Mouse (Mus musculus) MEL-GATA-1-ER (cell line): Measurements from ENCODE around the gene Dnah11.

Experiments
- DNase-seq: peaks from one replicate; pipeline ENCODE4 v3.0.0-alpha.2; 2012; ENCODE audit warnings: low read depth; ENCODE audit errors: extremely low read depth

The Dnah11 gene

DNA sequence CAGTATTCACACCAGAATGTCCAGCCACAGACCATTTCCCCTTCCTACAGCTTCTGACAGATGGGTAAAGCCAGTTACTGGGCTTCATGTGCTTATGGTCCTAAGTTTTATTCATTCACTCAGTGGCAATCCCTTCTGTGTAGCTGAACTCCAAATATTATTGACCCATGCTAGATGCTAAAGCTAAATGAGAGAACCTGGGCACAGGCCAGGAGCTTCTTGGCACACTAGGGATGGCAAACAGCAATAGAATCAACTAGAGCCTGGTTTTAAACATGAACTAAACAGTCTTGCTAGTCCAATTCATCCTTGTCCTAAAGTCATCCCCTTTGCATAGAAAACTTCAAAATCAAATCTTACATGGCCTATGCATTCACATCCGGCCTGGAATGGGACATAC is 113.6 kb downstream of the Dnah11 start:
- no peak for DNase-seq

DNA sequence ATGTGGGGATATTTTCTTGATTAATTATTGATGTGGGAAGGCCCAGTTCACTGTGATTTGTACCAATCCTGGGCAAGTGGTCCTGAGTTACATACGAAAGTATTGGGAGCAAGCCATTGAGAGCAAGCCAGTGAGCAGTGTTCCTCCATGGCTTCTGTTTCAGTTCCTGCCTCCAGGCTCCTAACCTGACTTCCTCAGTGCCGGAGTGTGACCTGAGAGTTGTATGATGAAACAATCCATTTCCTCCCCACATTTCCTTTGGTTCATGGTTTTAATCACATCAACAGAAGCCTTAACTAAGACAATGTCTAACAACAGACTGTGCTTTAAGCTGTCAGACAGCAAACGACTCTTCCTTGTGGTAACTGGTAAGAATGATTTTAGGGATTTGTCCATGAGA is 114.0 kb downstream of the Dnah11 start:
- no peak for DNase-seq

DNA sequence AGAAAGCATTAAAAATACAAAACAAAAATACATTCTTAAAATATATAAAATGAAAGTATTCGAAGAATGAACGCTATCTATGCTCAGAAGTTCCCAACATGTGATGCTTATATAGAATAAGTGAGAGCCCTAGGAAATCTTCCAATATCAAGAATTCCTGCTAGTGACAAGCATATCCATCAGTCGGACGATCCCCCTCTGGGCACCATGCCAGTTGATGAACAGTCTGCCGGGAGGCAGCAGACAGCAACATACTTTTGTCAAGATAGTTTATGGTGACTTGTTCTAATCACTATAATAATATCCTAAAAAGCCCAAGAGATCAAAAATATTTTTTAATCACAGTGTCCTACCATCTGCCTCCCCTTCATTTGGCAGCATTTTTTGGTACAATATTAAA is 114.7 kb downstream of the Dnah11 start:
- no peak for DNase-seq

GRCm38 (mm10) chr12:118080441-118080840 is 118.4 kb downstream of the Dnah11 start:
- DNase-seq = no peak

- DNase-seq = no peak
Observed at GRCm38 (mm10) chr12:118078434-118078989, 120.3 kb downstream of the Dnah11 start.

- no peak for DNase-seq
Observed at GRCm38 (mm10) chr12:118076802-118077201, 122.0 kb downstream of the Dnah11 start.

- no peak for DNase-seq
Observed at GRCm38 (mm10) chr12:118072181-118072872, 126.5 kb downstream of the Dnah11 start.

- DNase-seq = no peak
Observed at GRCm38 (mm10) chr12:118071667-118072066, 127.2 kb downstream of the Dnah11 start.

GRCm38 (mm10) chr12:118068785-118069184 is 130.1 kb downstream of the Dnah11 start:
- DNase-seq = no peak

GRCm38 (mm10) chr12:118062343-118062742 is 136.5 kb downstream of the Dnah11 start:
- no peak for DNase-seq

DNA sequence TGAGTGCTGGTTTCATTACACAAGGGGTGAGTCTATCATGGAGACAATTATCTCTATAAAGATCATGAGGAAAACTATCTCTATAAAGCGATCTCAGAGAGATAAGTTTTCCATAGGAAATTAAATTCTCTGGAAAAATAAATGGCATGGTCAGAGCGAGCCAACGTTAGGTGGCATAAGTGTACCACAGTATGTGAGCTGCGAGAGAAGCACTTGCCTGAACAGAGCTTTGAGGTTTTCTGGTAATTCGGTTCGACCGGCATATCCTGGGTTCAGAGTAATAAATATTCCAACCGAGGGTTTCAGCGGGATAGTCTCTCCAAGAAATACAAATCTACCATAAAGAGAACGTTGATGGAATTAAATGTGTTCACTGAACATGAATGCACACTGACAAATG is 142.0 kb downstream of the Dnah11 start:
- DNase-seq = no peak

DNA sequence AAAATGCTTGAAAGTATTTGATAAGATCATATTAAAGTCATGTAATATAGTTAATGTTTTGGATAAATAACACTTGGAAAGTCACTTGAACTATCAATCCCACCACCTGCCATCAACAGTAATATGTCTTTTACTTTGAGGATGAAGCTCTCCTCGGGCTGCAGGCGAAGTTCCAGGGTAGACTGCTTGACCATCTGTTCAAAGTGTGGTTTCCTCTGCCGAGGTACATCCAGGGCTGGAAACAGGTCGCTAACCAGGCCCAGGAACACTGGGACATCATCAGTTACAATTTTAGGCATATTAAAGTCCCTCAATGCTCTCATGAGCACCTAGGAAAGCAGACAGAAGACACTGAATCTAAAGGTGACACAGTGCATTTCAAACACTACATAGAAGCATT is 153.5 kb downstream of the Dnah11 start:
- no peak for DNase-seq

DNA sequence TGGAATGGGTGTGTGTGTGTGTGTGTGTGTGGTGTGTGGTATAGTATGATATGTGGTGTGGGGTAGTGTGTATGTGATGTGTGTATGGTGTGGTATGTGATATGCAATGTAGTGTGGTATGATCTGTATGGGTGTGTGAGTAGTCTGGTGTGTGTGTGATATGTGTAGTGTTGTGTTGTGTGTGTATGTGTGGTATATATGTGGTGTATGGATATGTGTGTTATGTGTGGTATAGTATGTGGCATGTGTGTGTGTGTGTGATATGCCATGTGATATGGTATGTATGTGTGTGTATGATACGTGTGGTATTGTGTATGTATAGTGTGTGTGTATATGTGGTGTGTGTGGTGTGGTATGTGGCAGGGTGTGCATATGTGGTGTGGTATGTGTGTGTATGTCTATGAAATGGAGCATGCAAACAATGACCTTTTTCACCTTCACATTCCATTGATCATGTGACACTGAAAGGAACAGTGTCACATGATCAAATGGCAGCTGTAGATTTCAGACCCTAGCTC is 155.7 kb downstream of the Dnah11 start:
- DNase-seq = no peak

GRCm38 (mm10) chr12:118042196-118042595 is 156.6 kb downstream of the Dnah11 start:
- DNase-seq = no peak

DNA sequence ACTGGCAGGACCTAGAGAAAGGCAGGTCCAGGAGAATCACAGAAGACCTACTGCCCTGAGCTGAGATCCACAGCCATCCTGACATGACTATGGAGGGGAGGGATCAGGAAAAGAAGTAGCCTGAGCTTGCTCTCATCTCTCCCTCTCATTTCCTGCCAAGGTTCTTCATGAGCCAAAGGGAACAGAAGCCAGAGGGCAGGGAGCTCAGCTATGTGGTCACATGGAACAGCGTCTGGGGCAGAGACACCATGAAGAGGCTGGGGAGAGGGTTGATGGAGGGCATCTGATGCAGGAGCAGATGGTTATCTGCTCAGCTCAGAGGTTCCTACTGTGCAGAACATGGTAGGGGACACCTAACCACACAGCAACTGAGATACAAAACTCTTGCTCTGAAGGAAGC is 163.9 kb downstream of the Dnah11 start:
- DNase-seq = no peak

GRCm38 (mm10) chr12:118025771-118026170 is 173.1 kb downstream of the Dnah11 start:
- DNase-seq = no peak

- no peak for DNase-seq
Observed at GRCm38 (mm10) chr12:118018936-118019335, 179.9 kb downstream of the Dnah11 start.

- DNase-seq = no peak
Observed at GRCm38 (mm10) chr12:118013872-118014271, 185.0 kb downstream of the Dnah11 start.

- DNase-seq = no peak
Observed at GRCm38 (mm10) chr12:118011921-118012320, 186.9 kb downstream of the Dnah11 start.

DNA sequence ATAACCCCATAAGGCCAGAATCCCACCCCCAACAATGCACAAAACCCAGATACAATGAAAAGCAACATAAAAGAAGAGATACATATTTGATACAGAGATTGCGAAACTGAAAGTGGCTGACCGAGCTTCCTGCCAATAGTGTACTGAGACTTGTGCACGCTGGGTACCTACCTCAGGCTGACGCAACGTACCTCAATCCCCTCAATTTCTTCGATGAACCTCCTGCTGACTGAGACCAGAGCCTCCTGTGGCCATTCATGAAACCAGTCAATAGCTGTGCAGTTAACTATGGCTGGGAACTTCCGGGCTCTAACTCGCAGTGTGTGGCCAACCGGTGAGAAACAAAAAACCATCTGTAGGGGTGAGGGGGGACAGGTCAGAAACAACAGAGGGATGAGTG is 203.9 kb downstream of the Dnah11 start:
- no peak for DNase-seq

DNA sequence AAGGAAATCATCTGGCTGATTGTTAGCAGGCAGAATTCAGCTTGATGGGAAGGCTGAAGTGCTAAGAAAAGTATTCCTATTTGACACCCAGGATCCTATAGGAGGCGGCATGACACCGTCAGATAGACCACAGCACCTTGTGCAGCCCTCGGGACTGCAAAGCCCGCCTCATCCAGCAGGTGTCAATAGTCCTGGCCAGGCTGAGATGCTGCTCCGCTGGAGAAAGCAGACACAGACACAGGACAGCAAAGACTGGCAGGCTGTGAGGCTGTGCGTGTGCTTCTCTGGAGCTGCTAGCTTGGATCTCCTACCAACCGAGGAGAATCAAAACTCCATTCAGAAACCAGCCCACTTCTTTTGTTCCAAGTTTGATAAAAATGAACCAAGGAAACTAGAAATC is 205.3 kb downstream of the Dnah11 start:
- no peak for DNase-seq

DNA sequence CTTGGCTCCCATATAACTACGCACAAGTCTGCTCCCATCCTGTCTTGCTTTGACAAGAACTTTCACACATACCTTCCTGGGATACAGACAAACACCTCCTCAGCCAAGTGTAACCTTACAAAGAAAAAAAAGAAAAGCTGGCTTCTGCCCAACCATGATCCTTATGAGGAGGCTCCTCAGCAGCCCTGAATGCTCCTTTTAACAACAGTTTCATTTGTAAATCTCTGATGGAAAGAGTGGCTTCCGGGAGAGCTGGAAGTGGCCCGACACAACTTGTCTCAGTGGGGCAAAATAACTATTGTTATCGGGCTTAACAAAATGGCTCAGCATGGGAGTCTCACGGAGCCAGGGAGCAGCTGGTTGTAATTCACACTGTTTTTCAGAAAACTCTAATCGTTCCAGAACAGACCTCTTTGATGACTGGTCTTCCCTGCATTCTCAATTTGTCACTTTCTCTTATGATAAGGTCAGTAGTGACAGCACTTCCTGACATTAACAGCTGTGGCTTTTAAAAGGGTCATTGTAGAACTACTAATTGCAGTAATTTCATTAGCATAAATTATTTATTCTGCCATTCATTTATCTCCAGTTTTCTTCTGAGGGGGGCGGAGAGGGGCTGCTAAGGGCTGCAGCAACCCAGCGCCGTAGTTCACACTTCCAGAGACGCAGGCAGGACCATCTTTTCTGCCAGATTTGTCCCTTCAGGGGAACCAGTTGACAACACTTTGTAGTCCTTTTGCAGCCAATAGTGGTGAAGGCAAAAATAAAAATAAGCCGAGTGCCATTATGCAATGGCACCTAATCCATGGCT is 209.6 kb downstream of the Dnah11 start:
- DNase-seq = no peak
